Mouse (Mus musculus): ENCODE results near the gene Axin2. TPM values are rescaled to one million over a fixed set of nuclear protein-coding genes. Genes with fewer than 3 reads are reported as not detected.

The Axin2 gene
- polyA plus RNA-seq, 1 experiment, result not detected

- TF ChIP-seq POLR2A (IDR thresholded peaks at IDR 0.05; ENCODE audit: borderline replicate concordance, low read depth, low read length), result no peak
- TF ChIP-seq CTCF (IDR thresholded peaks at IDR 0.05; ENCODE audit: low read depth, low read length), result no peak
- Histone ChIP-seq H3K4me3 (ENCODE audit: insufficient read depth, low read length) (no peak overlapping the region), H3K27ac (ENCODE audit: insufficient read depth, low read depth, low read length) (no peak overlapping the region), H3K4me1 (ENCODE audit: control insufficient read depth, insufficient read depth, low read length) (no peaks in the 10 kb centered on the region)
Measured at GRCm38 (mm10) chr11:108995196-108995989, 75.2 kb downstream of the Axin2 start.

GRCm38 (mm10) chr11:108995990-108996533, 75.9 kb downstream of the Axin2 start:
- Histone ChIP-seq H3K4me1 (ENCODE audit: control insufficient read depth, insufficient read depth, low read length) (no peaks in the 10 kb centered on the region), H3K27ac (ENCODE audit: insufficient read depth, low read depth, low read length) (no peak overlapping the region), H3K4me3 (ENCODE audit: insufficient read depth, low read length) (no peak overlapping the region)
- TF ChIP-seq POLR2A (IDR thresholded peaks at IDR 0.05; ENCODE audit: borderline replicate concordance, low read depth, low read length) (no peak), CTCF (IDR thresholded peaks at IDR 0.05; ENCODE audit: low read depth, low read length) (no peak)

- Histone ChIP-seq H3K27ac (ENCODE audit: insufficient read depth, low read depth, low read length) (no peak overlapping the region), H3K4me1 (ENCODE audit: control insufficient read depth, insufficient read depth, low read length) (no peaks in the 10 kb centered on the region), H3K4me3 (ENCODE audit: insufficient read depth, low read length) (no peak overlapping the region)
- TF ChIP-seq CTCF (IDR thresholded peaks at IDR 0.05; ENCODE audit: low read depth, low read length), result no peak
Measured at GRCm38 (mm10) chr11:108997816-108998215, 77.7 kb downstream of the Axin2 start.

Other genes with a start within 250 kb of the Axin2 start
- not detected in 2 replicates for gene E030025P04Rik, start 224.0 kb downstream of the Axin2 start, polyA plus RNA-seq (2012; ENCODE audit: insufficient read depth, insufficient read length, missing spikeins)